Mouse (Mus musculus): ENCODE data around the gene Rin3. TPM values are rescaled to one million over a fixed set of nuclear protein-coding genes. Genes with fewer than 3 reads are reported as not detected.

Rin3 gene
- polyA plus RNA-seq, 1 experiment from 2014 or later = 2.8 TPM

DNA sequence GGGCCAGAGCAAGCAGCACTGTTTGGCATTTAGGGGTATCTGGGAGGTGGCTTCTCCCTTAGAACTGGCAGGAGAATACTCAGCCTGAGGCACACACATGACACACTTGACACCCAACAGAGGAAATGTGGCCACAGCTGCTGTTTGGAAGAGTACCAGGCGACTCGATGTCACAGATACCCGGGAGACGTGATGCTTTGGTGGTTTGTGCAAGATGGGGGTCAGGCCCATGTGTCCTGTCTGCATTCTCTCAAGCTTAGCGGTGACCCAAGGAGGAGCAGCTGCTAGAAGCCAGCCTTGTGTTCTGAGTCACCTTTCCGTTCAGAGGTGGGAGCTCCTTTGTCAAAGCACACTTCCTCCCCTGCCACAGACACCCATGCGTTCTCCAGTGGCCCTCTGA, 12.4 kb downstream of the Rin3 start:
- Histone ChIP-seq H3K36me3 (replicated peaks) (no peaks in the 10 kb centered on the region), H3K4me1 (peaks cover 7% of the 10 kb centered on the region; the same call in 1 of the 2 replicates), H3K9me3 (no peaks in the 10 kb centered on the region), H3K27me3 (ENCODE audit: poor library complexity, severe bottlenecking) (no peaks in the 10 kb centered on the region), H3K4me3 (no peak overlapping the region), H3K27ac (no peak overlapping the region)
- no peak for DNase-seq (ENCODE audit: extremely low spot score, low spot score)
- WGBS = 85% methylated on average over 7 of the region's 7 CpGs

DNA sequence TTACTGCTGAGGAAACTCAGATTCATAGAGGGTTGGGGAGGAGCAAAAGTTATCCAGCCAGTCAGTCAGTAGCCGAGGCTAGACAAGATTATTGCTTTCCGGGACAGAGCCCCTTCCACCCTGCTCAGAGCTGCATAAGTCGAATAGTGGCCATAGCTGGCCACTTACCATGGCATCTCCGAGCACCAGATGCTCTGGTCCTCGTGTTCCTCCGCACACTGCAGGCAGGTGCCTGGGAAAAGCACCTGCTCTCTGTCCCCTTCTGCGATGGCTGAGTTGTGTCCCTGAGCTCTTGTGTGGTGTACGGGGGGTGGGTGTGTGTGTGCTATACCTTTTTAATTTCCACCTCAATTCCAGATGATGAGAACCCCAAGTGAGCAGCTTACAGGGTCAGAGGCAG, 12.8 kb downstream of the Rin3 start:
- H3K27ac ChIP-seq = no peak overlapping the region
- peaks cover 7% of the 10 kb centered on the region; the same call in 1 of the 2 replicates for H3K4me1 ChIP-seq
- no peak overlapping the region for H3K4me3 ChIP-seq
- 84% methylated on average over 8 of the region's 8 CpGs for WGBS
- H3K27me3 ChIP-seq (ENCODE audit: poor library complexity, severe bottlenecking) = no peaks in the 10 kb centered on the region
- no peaks in the 10 kb centered on the region for H3K9me3 ChIP-seq
- no peaks in the 10 kb centered on the region for H3K36me3 ChIP-seq (replicated peaks)
- no peak for DNase-seq (ENCODE audit: extremely low spot score, low spot score)

DNA sequence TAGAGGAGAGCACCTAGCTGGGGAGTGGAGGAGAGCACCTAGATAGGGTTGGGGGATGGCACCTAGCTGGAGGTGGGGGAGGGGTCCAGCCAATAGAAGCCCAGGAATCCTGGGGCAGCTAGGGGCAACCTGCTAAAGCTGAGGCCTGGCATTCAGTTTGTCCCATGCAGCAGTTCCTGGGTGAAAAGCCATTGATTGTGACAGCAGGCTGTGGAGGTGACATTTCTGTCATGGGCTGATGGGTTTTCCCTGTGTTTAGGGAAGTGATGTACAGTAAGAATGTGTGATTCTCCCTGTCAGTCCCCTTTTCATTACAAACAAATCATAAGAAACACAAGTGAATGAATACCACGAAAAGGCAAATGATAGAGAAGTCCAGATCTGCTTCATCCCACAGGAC, 13.5 kb downstream of the Rin3 start:
- Histone ChIP-seq H3K27ac (no peak overlapping the region), H3K27me3 (ENCODE audit: poor library complexity, severe bottlenecking) (no peaks in the 10 kb centered on the region), H3K36me3 (replicated peaks) (no peaks in the 10 kb centered on the region), H3K4me1 (peaks cover 7% of the 10 kb centered on the region; the same call in 1 of the 2 replicates), H3K4me3 (no peak overlapping the region), H3K9me3 (no peaks in the 10 kb centered on the region)
- DNase-seq (ENCODE audit: extremely low spot score, low spot score) = no peak
- 92% methylated on average over 1 of the region's 1 CpGs for WGBS

DNA sequence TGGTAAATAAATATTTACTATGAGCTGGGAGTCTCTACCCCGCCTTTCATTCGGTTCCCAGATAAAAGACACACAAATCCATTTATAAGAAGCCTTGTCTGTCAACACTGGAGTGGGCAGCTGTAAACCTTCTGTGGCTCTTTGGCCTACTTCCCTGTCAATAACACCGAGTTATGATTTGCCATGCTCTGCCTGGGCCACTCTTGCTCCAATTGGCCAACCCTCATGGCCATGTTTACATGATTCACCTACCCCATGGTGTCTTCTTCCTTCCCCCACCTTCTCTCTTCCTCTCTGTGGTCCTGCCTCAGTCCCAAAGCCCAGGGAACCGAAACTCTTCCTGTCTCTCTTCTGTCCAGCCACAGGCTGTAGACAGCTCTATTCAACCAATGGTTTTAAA, 14.1 kb downstream of the Rin3 start:
- Histone ChIP-seq H3K4me1 (peaks cover 4% of the 10 kb centered on the region; the same call in 1 of the 2 replicates), H3K27me3 (ENCODE audit: poor library complexity, severe bottlenecking) (no peaks in the 10 kb centered on the region), H3K27ac (no peak overlapping the region), H3K4me3 (no peak overlapping the region), H3K36me3 (replicated peaks) (no peaks in the 10 kb centered on the region), H3K9me3 (no peaks in the 10 kb centered on the region)
- no peak for DNase-seq (ENCODE audit: extremely low spot score, low spot score)
- 91% methylated on average over 4 of the region's 4 CpGs for WGBS

DNA sequence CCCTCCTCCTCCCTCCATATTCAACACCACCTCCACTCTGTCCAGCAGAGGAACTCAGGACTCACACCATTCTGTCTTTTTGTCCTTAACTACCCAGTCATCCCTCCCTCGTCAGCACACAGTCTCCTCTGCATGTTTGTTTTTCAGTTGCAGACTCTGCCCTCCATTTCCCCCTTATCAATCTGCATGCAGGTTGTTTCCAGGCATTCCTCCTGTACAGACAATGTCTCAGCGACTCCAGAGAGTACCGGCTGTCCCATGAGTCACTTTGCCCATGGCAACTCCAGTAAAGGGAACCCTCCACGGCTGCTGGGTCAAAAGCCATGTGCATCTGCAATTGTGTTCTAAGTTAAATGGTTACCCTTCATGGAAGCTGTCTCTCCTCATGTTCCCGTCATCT, 16.4 kb downstream of the Rin3 start:
- 75% methylated on average over 5 of the region's 5 CpGs for WGBS
- no peak overlapping the region for H3K4me3 ChIP-seq
- peaks cover 20% of the 10 kb centered on the region for H3K4me1 ChIP-seq
- no peaks in the 10 kb centered on the region for H3K36me3 ChIP-seq (replicated peaks)
- H3K27me3 ChIP-seq (ENCODE audit: poor library complexity, severe bottlenecking) = no peaks in the 10 kb centered on the region
- H3K27ac ChIP-seq = no peak overlapping the region
- H3K9me3 ChIP-seq = no peaks in the 10 kb centered on the region
- no peak for DNase-seq (ENCODE audit: extremely low spot score, low spot score)

DNA sequence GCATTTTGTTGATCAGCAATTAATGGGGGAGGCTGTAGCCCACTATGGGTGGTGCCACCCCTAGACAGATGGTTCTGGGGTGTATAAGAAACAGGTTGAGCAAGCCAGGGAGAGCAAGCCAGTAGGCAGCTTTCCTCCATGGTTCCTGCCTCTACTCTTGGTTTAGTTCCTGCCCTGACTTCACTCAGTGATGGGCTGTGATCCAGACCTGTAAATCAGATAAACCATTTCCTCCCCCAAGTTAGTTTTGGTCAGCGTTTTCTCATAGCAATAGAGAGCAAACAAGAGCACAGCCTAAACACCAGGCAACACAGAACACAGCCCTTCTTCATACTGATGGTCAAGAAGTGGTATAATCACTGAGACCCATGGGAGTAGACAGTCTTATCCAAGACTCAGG, 18.7 kb downstream of the Rin3 start:
- Histone ChIP-seq H3K36me3 (replicated peaks) (no peaks in the 10 kb centered on the region), H3K9me3 (no peaks in the 10 kb centered on the region), H3K27me3 (ENCODE audit: poor library complexity, severe bottlenecking) (no peaks in the 10 kb centered on the region), H3K4me3 (no peak overlapping the region), H3K4me1 (peaks cover 35% of the 10 kb centered on the region), H3K27ac (no peak overlapping the region)
- 81% methylated on average over 1 of the region's 1 CpGs for WGBS
- no peak for DNase-seq (ENCODE audit: extremely low spot score, low spot score)

DNA sequence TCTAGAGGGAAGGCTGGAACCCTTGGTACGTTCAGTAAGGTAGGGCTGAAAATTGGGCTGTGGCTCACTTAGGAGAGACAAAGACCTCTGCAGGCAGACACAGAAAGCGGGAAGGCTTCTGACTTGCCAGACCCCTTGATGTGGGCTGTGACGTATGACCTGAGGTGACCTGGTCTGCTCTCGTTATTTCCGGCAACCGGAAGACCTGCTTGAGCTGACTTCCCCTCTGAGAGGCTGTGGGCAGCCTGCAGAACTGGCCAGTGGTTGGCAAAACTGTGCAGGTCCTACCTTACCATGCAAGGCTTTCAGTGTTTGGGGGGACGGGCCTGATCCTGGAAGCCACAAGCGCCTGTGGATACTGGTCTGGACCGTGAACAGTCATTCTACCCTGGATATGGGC, 19.5 kb downstream of the Rin3 start:
- Histone ChIP-seq H3K27me3 (ENCODE audit: poor library complexity, severe bottlenecking) (no peaks in the 10 kb centered on the region), H3K9me3 (no peaks in the 10 kb centered on the region), H3K4me3 (no peak overlapping the region), H3K36me3 (replicated peaks) (no peaks in the 10 kb centered on the region), H3K27ac (peak overlapping the region; percentile 36; the same call in 1 of the 2 replicates), H3K4me1 (peaks cover 35% of the 10 kb centered on the region)
- no peak for DNase-seq (ENCODE audit: extremely low spot score, low spot score)
- WGBS = 88% methylated on average over 9 of the region's 9 CpGs

DNA sequence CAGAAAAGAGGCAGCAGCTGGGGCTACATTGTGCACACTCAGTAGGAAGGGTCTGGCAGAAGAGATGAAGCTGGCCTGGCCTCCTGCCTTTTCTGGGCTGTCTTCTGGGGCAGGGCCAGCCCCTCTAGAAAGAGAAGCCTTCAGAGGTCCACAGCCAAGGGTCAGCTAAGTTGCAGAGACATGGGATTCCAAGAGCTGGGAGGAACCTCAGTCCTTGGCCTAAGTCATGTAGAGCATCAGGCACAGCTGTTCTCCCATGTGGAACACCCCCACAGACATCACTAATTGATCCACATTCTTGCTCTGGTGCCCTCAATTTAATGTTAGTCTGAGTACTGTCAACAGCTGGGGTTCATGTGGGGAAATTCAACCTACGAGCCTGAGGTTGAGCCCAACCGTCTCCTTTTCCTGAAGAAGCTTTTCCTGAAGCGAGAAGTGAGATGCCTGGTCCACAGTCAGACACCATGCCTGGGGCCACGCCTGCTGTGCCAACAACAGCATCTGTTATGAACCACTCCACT, 20.0 kb downstream of the Rin3 start:
- DNase-seq (ENCODE audit: extremely low spot score, low spot score) = no peak
- H3K27ac ChIP-seq = peak overlapping the region; percentile 36; the same call in 1 of the 2 replicates
- 88% methylated on average over 4 of the region's 4 CpGs for WGBS
- H3K4me3 ChIP-seq = no peak overlapping the region
- H3K4me1 ChIP-seq = peaks cover 35% of the 10 kb centered on the region
- H3K9me3 ChIP-seq = no peaks in the 10 kb centered on the region
- H3K27me3 ChIP-seq (ENCODE audit: poor library complexity, severe bottlenecking) = no peaks in the 10 kb centered on the region
- no peaks in the 10 kb centered on the region for H3K36me3 ChIP-seq (replicated peaks)

DNA sequence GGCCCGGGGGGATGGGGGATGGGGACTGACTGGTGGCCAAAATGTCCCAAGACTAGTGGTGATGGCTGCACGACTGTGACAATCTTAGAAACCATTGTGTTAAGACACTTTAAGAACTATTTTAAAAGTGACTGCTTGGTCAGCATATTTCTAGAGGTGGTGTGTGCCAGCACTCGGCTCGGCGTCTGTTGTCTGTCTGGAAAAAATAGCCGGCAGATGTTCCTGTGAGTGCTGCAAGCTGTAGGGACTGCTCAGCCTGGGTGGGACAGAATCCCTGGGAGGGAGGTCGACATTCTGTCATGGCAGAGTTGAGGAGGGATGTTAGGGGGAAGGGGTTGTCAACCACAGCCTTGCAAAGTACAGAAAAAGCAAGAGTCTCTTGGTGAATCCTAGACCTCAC, 21.0 kb downstream of the Rin3 start:
- H3K4me3 ChIP-seq = no peak overlapping the region
- no peak for DNase-seq (ENCODE audit: extremely low spot score, low spot score)
- no peaks in the 10 kb centered on the region for H3K36me3 ChIP-seq (replicated peaks)
- H3K9me3 ChIP-seq = no peaks in the 10 kb centered on the region
- no peaks in the 10 kb centered on the region for H3K27me3 ChIP-seq (ENCODE audit: poor library complexity, severe bottlenecking)
- H3K27ac ChIP-seq = 0 out of 2 replicates have a peak overlapping the region, but pooled peaks have one; percentile 35
- peaks cover 35% of the 10 kb centered on the region for H3K4me1 ChIP-seq
- 74% methylated on average over 7 of the region's 7 CpGs for WGBS

DNA sequence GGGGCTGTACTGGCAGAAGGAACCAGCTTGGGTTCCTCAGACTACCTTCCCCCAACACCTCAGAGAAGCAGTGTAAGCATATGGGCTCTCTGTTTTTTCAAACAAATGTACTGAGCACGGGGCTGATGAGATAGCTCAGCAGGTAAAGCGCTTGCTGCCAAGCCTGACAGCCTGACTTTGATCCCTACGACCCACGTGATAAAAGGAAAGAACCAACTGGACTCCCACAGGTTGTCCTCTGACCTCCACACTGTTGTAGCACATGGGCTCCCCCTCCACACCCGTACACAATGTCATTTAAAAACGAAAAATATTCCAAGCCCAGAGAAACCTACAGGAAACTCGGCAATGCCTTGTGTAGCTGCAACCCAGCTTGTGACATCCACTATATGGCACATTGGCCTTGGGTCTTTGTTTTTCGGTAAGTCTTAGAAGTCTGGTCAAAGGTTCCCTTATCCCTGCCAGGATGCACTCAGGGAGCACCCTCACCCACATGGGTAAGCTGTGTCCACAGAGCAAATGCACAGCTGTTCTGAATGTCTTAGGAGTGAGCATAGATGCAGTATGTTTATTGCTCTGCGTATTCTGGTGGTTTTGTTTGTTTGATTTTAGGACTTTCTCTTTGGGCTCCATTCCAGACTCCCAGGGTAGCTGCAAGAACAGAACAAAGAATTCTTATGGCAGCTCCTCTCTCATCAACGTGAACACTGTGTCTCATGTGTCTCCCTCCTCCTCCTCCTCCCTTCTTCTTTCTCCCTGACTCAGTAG, 22.4 kb downstream of the Rin3 start:
- 79% methylated on average over 10 of the region's 10 CpGs for WGBS
- no peak overlapping the region for H3K27ac ChIP-seq
- peaks cover 35% of the 10 kb centered on the region for H3K4me1 ChIP-seq
- DNase-seq (ENCODE audit: extremely low spot score, low spot score) = no peak
- H3K36me3 ChIP-seq (replicated peaks) = no peaks in the 10 kb centered on the region
- no peak overlapping the region for H3K4me3 ChIP-seq
- no peaks in the 10 kb centered on the region for H3K9me3 ChIP-seq
- no peaks in the 10 kb centered on the region for H3K27me3 ChIP-seq (ENCODE audit: poor library complexity, severe bottlenecking)

DNA sequence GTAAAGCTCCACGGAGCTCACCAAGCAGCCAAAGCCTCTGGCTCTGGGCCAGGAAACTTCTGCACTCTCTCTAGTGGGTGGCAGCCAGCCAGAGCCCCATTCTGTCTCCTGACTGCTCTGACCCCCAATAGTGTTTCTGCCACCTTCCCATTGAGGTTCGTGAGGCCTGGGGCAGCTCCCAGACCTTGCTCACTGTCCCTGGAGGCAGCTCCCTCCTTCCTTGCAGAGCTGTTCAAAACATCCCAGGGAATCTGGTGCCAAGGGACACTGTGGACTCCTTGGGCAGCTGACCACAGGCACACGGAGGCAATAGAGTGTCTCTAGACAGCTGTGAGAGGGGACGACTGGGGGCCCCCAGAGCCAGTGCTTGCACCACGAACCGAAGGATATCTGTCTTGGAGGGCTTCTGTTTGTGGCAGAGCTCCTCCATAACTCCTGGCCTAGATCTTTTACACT, 25.2 kb downstream of the Rin3 start:
- Histone ChIP-seq H3K36me3 (replicated peaks) (no peaks in the 10 kb centered on the region), H3K9me3 (no peaks in the 10 kb centered on the region), H3K27me3 (ENCODE audit: poor library complexity, severe bottlenecking) (no peaks in the 10 kb centered on the region), H3K4me3 (no peak overlapping the region), H3K27ac (no peak overlapping the region), H3K4me1 (peaks cover 27% of the 10 kb centered on the region)
- DNase-seq (ENCODE audit: extremely low spot score, low spot score) = no peak
- WGBS = 88% methylated on average over 6 of the region's 6 CpGs

DNA sequence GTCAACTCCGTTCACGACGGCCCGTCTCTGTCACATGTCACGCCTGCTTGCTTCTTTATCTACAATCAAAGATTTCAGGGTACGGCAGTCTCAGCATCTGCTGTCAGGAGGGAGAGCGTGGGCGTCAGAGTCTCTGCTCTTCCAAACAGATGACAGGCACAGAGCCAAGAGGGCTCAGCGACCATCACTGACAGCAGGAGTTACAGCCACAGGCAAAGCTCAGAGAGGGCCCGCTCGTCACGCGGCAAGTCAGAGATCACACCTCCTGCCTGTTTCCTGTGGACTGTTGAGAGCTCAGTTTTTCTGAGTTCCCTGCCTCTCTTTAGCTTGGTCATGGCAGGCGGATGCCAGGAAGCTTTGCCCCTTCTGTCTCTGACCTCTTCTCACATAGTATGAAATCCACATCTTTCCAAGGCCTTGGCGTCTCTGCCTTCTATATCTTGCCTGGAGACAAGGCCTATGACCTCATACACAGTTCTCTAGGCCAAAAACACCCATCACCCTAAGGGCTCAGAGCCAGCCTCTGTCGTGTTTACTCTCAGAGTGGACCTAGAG, 25.7 kb downstream of the Rin3 start:
- 87% methylated on average over 16 of the region's 16 CpGs for WGBS
- Histone ChIP-seq H3K36me3 (replicated peaks) (no peaks in the 10 kb centered on the region), H3K9me3 (no peaks in the 10 kb centered on the region), H3K27ac (no peak overlapping the region), H3K4me3 (no peak overlapping the region), H3K27me3 (ENCODE audit: poor library complexity, severe bottlenecking) (no peaks in the 10 kb centered on the region), H3K4me1 (peaks cover 22% of the 10 kb centered on the region)
- no peak for DNase-seq (ENCODE audit: extremely low spot score, low spot score)

DNA sequence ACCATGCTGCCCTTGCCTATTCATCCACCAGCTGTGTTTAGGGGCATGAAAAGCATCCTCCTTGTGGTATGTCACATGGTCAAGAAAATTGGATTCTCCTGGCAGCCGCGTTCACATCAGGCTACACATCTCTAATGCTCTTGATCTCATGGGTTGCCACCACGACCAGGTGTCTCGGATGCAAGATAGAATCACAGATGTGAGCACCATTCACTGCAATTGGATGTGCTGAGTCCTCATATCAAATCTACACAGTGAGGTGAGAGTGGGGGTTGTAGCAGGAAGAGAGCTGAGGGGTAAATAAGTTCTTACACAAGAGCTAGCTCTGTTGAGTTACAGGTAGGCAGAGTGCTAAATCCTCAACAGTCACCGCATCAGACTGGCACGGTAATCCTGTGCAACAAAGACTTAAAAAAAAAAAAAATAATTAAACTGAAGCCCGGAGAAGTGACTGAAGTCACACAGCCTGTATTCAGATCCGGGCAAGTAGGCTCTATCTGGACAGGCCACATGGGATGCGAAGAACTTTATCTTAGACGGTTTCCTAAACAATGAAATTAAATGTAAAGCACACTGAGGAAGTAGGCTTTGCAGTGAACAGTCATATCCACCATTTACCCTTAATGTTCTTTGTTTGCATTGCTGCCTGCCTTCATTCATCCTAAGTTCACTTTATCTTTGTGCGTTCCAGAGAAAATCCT, 26.4 kb downstream of the Rin3 start:
- no peaks in the 10 kb centered on the region for H3K9me3 ChIP-seq
- H3K4me1 ChIP-seq = peaks cover 15% of the 10 kb centered on the region
- no peak overlapping the region for H3K27ac ChIP-seq
- H3K27me3 ChIP-seq (ENCODE audit: poor library complexity, severe bottlenecking) = no peaks in the 10 kb centered on the region
- no peak overlapping the region for H3K4me3 ChIP-seq
- 95% methylated on average over 11 of the region's 11 CpGs for WGBS
- no peaks in the 10 kb centered on the region for H3K36me3 ChIP-seq (replicated peaks)
- DNase-seq (ENCODE audit: extremely low spot score, low spot score) = no peak

All from forebrain, embryonic 10.5 days (tissue).